Mouse (Mus musculus): ENCODE measurements at regions not wholly inside any gene's neighbourhood (a gene's known extent, or its start where the extent isn't known, plus 50 kb on each side); places are given as distances from the start of the nearest gene placed in this dataset.

- no peaks in the 10 kb centered on the region for H3K4me1 ChIP-seq (replicated peaks)
- 65% methylated on average over 4 of the region's 4 CpGs for WGBS
- H3K36me3 ChIP-seq, result no peaks in the 10 kb centered on the region
- no peak overlapping the region for H3K9ac ChIP-seq (replicated peaks)
- H3K4me3 ChIP-seq (replicated peaks), result no peak overlapping the region
- ATAC-seq (ENCODE audit: insufficient number of reproducible peaks, insufficient read depth, low FRiP score, low TSS enrichment, low read depth), result no peak
- no peaks in the 10 kb centered on the region for H3K27me3 ChIP-seq
- no peak overlapping the region for H3K27ac ChIP-seq
- no peaks in the 10 kb centered on the region for H3K9me3 ChIP-seq
- H3K4me2 ChIP-seq, result no peak overlapping the region
Observed at GRCm38 (mm10) chr17:89297277-89298002, 97.0 kb upstream of the Fshr start.

GRCm38 (mm10) chr17:89281321-89281720, 80.8 kb upstream of the Fshr start:
- WGBS, result 90% methylated on average over 2 of the region's 2 CpGs

DNA sequence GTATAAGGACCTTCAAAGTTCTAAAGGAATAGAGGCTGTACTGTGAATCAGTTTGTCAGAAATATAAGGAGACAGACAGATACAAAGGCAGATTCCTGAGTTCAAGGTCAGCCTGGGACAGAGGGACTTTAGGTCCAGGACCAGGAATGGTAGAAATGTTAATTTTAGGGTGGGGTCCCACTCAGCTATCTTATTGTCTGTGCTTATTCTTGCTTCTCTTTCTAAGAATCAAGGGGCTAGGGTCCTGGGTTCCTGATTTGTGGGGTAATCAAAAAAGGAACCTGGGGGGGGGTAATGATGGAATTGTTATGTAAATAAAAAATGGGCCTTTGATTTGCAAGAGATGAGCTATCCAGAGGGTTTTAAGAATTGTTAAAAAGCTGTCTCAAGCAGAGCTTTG, 71.7 kb upstream of the Fshr start:
- H3K9me3 ChIP-seq, result no peaks in the 10 kb centered on the region

More at GRCm38 (mm10) chr17:89281321-89281720, 80.8 kb upstream of the Fshr start:
- Histone ChIP-seq H3K4me2 (no peak overlapping the region), H3K4me3 (replicated peaks) (no peak overlapping the region), H3K4me1 (replicated peaks) (no peaks in the 10 kb centered on the region), H3K9me3 (peaks cover 13% of the 10 kb centered on the region; the same call in 1 of the 2 replicates), H3K36me3 (no peaks in the 10 kb centered on the region), H3K27me3 (no peaks in the 10 kb centered on the region), H3K9ac (replicated peaks) (no peak overlapping the region), H3K27ac (no peak overlapping the region)
- ATAC-seq (ENCODE audit: insufficient number of reproducible peaks, insufficient read depth, low FRiP score, low TSS enrichment, low read depth), result no peak

GRCm38 (mm10) chr17:89255687-89256086, 55.2 kb upstream of the Fshr start:
- ATAC-seq (ENCODE audit: insufficient number of reproducible peaks, insufficient read depth, low FRiP score, low TSS enrichment, low read depth), result no peak
- Histone ChIP-seq H3K4me3 (replicated peaks) (no peak overlapping the region), H3K9ac (replicated peaks) (no peak overlapping the region), H3K36me3 (no peaks in the 10 kb centered on the region), H3K4me1 (replicated peaks) (no peaks in the 10 kb centered on the region), H3K27me3 (no peaks in the 10 kb centered on the region), H3K9me3 (no peaks in the 10 kb centered on the region), H3K27ac (no peak overlapping the region), H3K4me2 (no peak overlapping the region)
- WGBS, result 73% methylated on average over 3 of the region's 3 CpGs

More for the DNA sequence above, 71.7 kb upstream of the Fshr start:
- Histone ChIP-seq H3K9ac (replicated peaks) (no peak overlapping the region), H3K27ac (no peak overlapping the region), H3K4me2 (no peak overlapping the region), H3K4me3 (replicated peaks) (no peak overlapping the region), H3K4me1 (replicated peaks) (no peaks in the 10 kb centered on the region), H3K27me3 (no peaks in the 10 kb centered on the region), H3K36me3 (no peaks in the 10 kb centered on the region)
- no peak for ATAC-seq (ENCODE audit: insufficient number of reproducible peaks, insufficient read depth, low FRiP score, low TSS enrichment, low read depth)

DNA sequence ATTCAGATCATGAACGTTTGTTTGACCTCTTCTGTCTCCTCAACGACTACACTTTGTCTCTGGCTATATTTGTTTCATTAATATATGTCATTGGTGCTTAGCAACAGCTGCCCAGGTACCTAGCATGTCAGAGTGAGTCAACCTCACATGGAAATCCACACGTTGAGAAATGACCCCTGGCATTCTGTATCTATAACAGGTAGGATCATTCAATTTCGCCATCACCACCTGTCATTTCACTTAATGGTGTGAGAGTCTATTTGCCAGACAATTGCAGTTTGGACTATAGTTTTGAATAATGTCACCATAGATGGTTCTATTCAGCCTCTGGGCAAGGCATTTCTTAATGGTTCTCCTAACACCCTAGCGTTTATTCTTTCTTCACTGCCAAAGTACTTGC, 50.3 kb upstream of the Fshr start:
- WGBS, result 80% methylated on average over 5 of the region's 5 CpGs
- Histone ChIP-seq H3K9me3 (no peaks in the 10 kb centered on the region), H3K4me1 (replicated peaks) (no peaks in the 10 kb centered on the region), H3K4me3 (replicated peaks) (no peak overlapping the region), H3K27ac (no peak overlapping the region), H3K27me3 (no peaks in the 10 kb centered on the region), H3K9ac (replicated peaks) (no peak overlapping the region), H3K4me2 (no peak overlapping the region), H3K36me3 (no peaks in the 10 kb centered on the region)
- no peak for ATAC-seq (ENCODE audit: insufficient number of reproducible peaks, insufficient read depth, low FRiP score, low TSS enrichment, low read depth)

All from limb, embryonic 12.5 days (tissue).